Mouse (Mus musculus): ENCODE measurements at regions not wholly inside any gene's neighbourhood (a gene's known extent, or its start where the extent isn't known, plus 50 kb on each side); places are given as distances from the start of the nearest gene placed in this dataset.

GRCm38 (mm10) chr4:97465932-97466666 lies 283.1 kb upstream of the Gm10192 start:
- 64% methylated on average over 6 of the region's 6 CpGs for whole genome bisulfite sequencing (ENCODE audit: insufficient replicate concordance)
- Histone ChIP-seq H3K27ac (ENCODE audit: low read depth, low read length) (no peak overlapping the region), H3K9me3 (replicated peaks; ENCODE audit: control insufficient read depth, low read length) (no peaks in the 10 kb centered on the region), H3K4me3 (ENCODE audit: low read depth, low read length) (no peak overlapping the region), H3K9ac (ENCODE audit: low read depth, low read length) (no peak overlapping the region), H3K4me2 (no peak overlapping the region), H3K27me3 (ENCODE audit: control insufficient read depth, insufficient read depth, low read length) (no peaks in the 10 kb centered on the region), H3K36me3 (ENCODE audit: control insufficient read depth, insufficient read depth, low read length) (no peaks in the 10 kb centered on the region), H3K4me1 (ENCODE audit: control insufficient read depth, insufficient read depth, low read length) (no peaks in the 10 kb centered on the region)
- no peak for ATAC-seq (replicated peaks; ENCODE audit: insufficient number of reproducible peaks, low FRiP score, low TSS enrichment)

- Histone ChIP-seq H3K4me1 (ENCODE audit: control insufficient read depth, insufficient read depth, low read length) (no peaks in the 10 kb centered on the region), H3K4me3 (ENCODE audit: low read depth, low read length) (no peak overlapping the region), H3K9me3 (replicated peaks; ENCODE audit: control insufficient read depth, low read length) (no peaks in the 10 kb centered on the region), H3K27ac (ENCODE audit: low read depth, low read length) (no peak overlapping the region), H3K4me2 (no peak overlapping the region), H3K36me3 (ENCODE audit: control insufficient read depth, insufficient read depth, low read length) (no peaks in the 10 kb centered on the region), H3K9ac (ENCODE audit: low read depth, low read length) (no peak overlapping the region), H3K27me3 (ENCODE audit: control insufficient read depth, insufficient read depth, low read length) (no peaks in the 10 kb centered on the region)
- no peak for ATAC-seq (replicated peaks; ENCODE audit: insufficient number of reproducible peaks, low FRiP score, low TSS enrichment)
These were observed 282.6 kb upstream of the Gm10192 start for GRCm38 (mm10) chr4:97465517-97465916.

- no peak overlapping the region for H3K4me3 ChIP-seq (ENCODE audit: low read depth, low read length)
- no peak overlapping the region for H3K4me2 ChIP-seq
- H3K36me3 ChIP-seq (ENCODE audit: control insufficient read depth, insufficient read depth, low read length): no peaks in the 10 kb centered on the region
- no peaks in the 10 kb centered on the region for H3K4me1 ChIP-seq (ENCODE audit: control insufficient read depth, insufficient read depth, low read length)
- no peaks in the 10 kb centered on the region for H3K9me3 ChIP-seq (replicated peaks; ENCODE audit: control insufficient read depth, low read length)
- H3K27me3 ChIP-seq (ENCODE audit: control insufficient read depth, insufficient read depth, low read length): no peaks in the 10 kb centered on the region
- no peak overlapping the region for H3K9ac ChIP-seq (ENCODE audit: low read depth, low read length)
- no peak overlapping the region for H3K27ac ChIP-seq (ENCODE audit: low read depth, low read length)
- 78% methylated on average over 1 of the region's 1 CpGs for WGBS (ENCODE audit: insufficient replicate concordance)
- ATAC-seq (replicated peaks; ENCODE audit: insufficient number of reproducible peaks, low FRiP score, low TSS enrichment): no peak
These were observed 278.2 kb upstream of the Gm10192 start for GRCm38 (mm10) chr4:97461177-97461576.

GRCm38 (mm10) chr4:97439288-97440029 lies 256.5 kb upstream of the Gm10192 start:
- no peaks in the 10 kb centered on the region for H3K27me3 ChIP-seq (ENCODE audit: control insufficient read depth, insufficient read depth, low read length)
- no peak overlapping the region for H3K4me2 ChIP-seq
- H3K36me3 ChIP-seq (ENCODE audit: control insufficient read depth, insufficient read depth, low read length): no peaks in the 10 kb centered on the region
- WGBS (ENCODE audit: insufficient replicate concordance): 66% methylated on average over 5 of the region's 5 CpGs
- no peak for ATAC-seq (replicated peaks; ENCODE audit: insufficient number of reproducible peaks, low FRiP score, low TSS enrichment)
- H3K9ac ChIP-seq (ENCODE audit: low read depth, low read length): no peak overlapping the region
- H3K9me3 ChIP-seq (replicated peaks; ENCODE audit: control insufficient read depth, low read length): no peaks in the 10 kb centered on the region
- no peak overlapping the region for H3K4me3 ChIP-seq (ENCODE audit: low read depth, low read length)
- H3K27ac ChIP-seq (ENCODE audit: low read depth, low read length): no peak overlapping the region
- no peaks in the 10 kb centered on the region for H3K4me1 ChIP-seq (ENCODE audit: control insufficient read depth, insufficient read depth, low read length)

GRCm38 (mm10) chr4:97432681-97433080 lies 249.7 kb upstream of the Gm10192 start:
- H3K27me3 ChIP-seq (ENCODE audit: control insufficient read depth, insufficient read depth, low read length): no peaks in the 10 kb centered on the region
- no peak overlapping the region for H3K4me3 ChIP-seq (ENCODE audit: low read depth, low read length)
- H3K9ac ChIP-seq (ENCODE audit: low read depth, low read length): no peak overlapping the region
- H3K36me3 ChIP-seq (ENCODE audit: control insufficient read depth, insufficient read depth, low read length): no peaks in the 10 kb centered on the region
- H3K27ac ChIP-seq (ENCODE audit: low read depth, low read length): no peak overlapping the region
- H3K4me2 ChIP-seq: no peak overlapping the region
- ATAC-seq (replicated peaks; ENCODE audit: insufficient number of reproducible peaks, low FRiP score, low TSS enrichment): no peak
- no peaks in the 10 kb centered on the region for H3K9me3 ChIP-seq (replicated peaks; ENCODE audit: control insufficient read depth, low read length)
- no peaks in the 10 kb centered on the region for H3K4me1 ChIP-seq (ENCODE audit: control insufficient read depth, insufficient read depth, low read length)
- WGBS (ENCODE audit: insufficient replicate concordance): 63% methylated on average over 1 of the region's 1 CpGs

- Histone ChIP-seq H3K9me3 (replicated peaks; ENCODE audit: control insufficient read depth, low read length) (no peaks in the 10 kb centered on the region), H3K27me3 (ENCODE audit: control insufficient read depth, insufficient read depth, low read length) (no peaks in the 10 kb centered on the region), H3K4me2 (no peak overlapping the region), H3K27ac (ENCODE audit: low read depth, low read length) (no peak overlapping the region), H3K4me3 (ENCODE audit: low read depth, low read length) (no peak overlapping the region), H3K36me3 (ENCODE audit: control insufficient read depth, insufficient read depth, low read length) (no peaks in the 10 kb centered on the region), H3K4me1 (ENCODE audit: control insufficient read depth, insufficient read depth, low read length) (no peaks in the 10 kb centered on the region), H3K9ac (ENCODE audit: low read depth, low read length) (no peak overlapping the region)
- ATAC-seq (replicated peaks; ENCODE audit: insufficient number of reproducible peaks, low FRiP score, low TSS enrichment): no peak
- WGBS (ENCODE audit: insufficient replicate concordance): 70% methylated on average over 1 of the region's 1 CpGs
These were observed 249.1 kb upstream of the Gm10192 start for GRCm38 (mm10) chr4:97432094-97432493.

GRCm38 (mm10) chr4:97431239-97431638 lies 248.3 kb upstream of the Gm10192 start:
- Histone ChIP-seq H3K4me3 (ENCODE audit: low read depth, low read length) (no peak overlapping the region), H3K9me3 (replicated peaks; ENCODE audit: control insufficient read depth, low read length) (no peaks in the 10 kb centered on the region), H3K4me1 (ENCODE audit: control insufficient read depth, insufficient read depth, low read length) (no peaks in the 10 kb centered on the region), H3K27ac (ENCODE audit: low read depth, low read length) (no peak overlapping the region), H3K9ac (ENCODE audit: low read depth, low read length) (no peak overlapping the region), H3K27me3 (ENCODE audit: control insufficient read depth, insufficient read depth, low read length) (no peaks in the 10 kb centered on the region), H3K4me2 (no peak overlapping the region), H3K36me3 (ENCODE audit: control insufficient read depth, insufficient read depth, low read length) (no peaks in the 10 kb centered on the region)
- 77% methylated on average over 2 of the region's 2 CpGs for WGBS (ENCODE audit: insufficient replicate concordance)
- ATAC-seq (replicated peaks; ENCODE audit: insufficient number of reproducible peaks, low FRiP score, low TSS enrichment): no peak

- H3K4me2 ChIP-seq: no peak overlapping the region
- WGBS (ENCODE audit: insufficient replicate concordance): 56% methylated on average over 1 of the region's 1 CpGs
- H3K4me1 ChIP-seq (ENCODE audit: control insufficient read depth, insufficient read depth, low read length): no peaks in the 10 kb centered on the region
- ATAC-seq (replicated peaks; ENCODE audit: insufficient number of reproducible peaks, low FRiP score, low TSS enrichment): no peak
- H3K9me3 ChIP-seq (replicated peaks; ENCODE audit: control insufficient read depth, low read length): no peaks in the 10 kb centered on the region
- no peaks in the 10 kb centered on the region for H3K36me3 ChIP-seq (ENCODE audit: control insufficient read depth, insufficient read depth, low read length)
- no peaks in the 10 kb centered on the region for H3K27me3 ChIP-seq (ENCODE audit: control insufficient read depth, insufficient read depth, low read length)
- no peak overlapping the region for H3K27ac ChIP-seq (ENCODE audit: low read depth, low read length)
- no peak overlapping the region for H3K4me3 ChIP-seq (ENCODE audit: low read depth, low read length)
- H3K9ac ChIP-seq (ENCODE audit: low read depth, low read length): no peak overlapping the region
These were observed 236.9 kb upstream of the Gm10192 start for GRCm38 (mm10) chr4:97419845-97420244.

- Histone ChIP-seq H3K4me1 (ENCODE audit: control insufficient read depth, insufficient read depth, low read length) (no peaks in the 10 kb centered on the region), H3K4me2 (no peak overlapping the region), H3K9me3 (replicated peaks; ENCODE audit: control insufficient read depth, low read length) (no peaks in the 10 kb centered on the region), H3K27me3 (ENCODE audit: control insufficient read depth, insufficient read depth, low read length) (no peaks in the 10 kb centered on the region), H3K36me3 (ENCODE audit: control insufficient read depth, insufficient read depth, low read length) (no peaks in the 10 kb centered on the region), H3K9ac (ENCODE audit: low read depth, low read length) (no peak overlapping the region), H3K4me3 (ENCODE audit: low read depth, low read length) (no peak overlapping the region), H3K27ac (ENCODE audit: low read depth, low read length) (no peak overlapping the region)
- WGBS (ENCODE audit: insufficient replicate concordance): 34% methylated on average over 5 of the region's 5 CpGs
- ATAC-seq (replicated peaks; ENCODE audit: insufficient number of reproducible peaks, low FRiP score, low TSS enrichment): no peak
These were observed 235.7 kb upstream of the Gm10192 start for GRCm38 (mm10) chr4:97418616-97419015.
